Mouse (Mus musculus): ENCODE measurements at regions not wholly inside any gene's neighbourhood (a gene's known extent, or its start where the extent isn't known, plus 50 kb on each side); places are given as distances from the start of the nearest gene placed in this dataset.
A peak's percentile ranks its signal among the peaks of the same experiment; 100 is the strongest.

DNA sequence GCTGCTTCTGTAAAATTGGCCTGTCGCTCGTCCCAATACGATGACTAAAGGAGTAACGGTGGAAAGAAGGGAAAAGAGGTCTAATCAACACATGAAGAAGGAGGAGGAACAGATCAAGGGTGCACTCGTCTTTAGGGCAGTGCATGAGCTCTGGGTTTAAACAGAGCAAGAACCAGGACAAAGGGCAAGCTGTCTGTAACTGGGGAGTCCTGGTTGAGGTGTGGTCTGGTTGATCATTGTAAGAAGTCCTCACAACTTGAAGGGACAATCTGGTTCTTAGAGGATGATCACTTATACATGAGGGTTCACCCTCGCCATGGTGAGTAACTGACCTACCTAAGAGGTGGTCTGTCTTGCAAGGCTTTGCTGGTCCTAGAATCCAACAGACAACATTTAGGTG, 105.2 kb upstream of the Gls start:
- WGBS = 68% methylated on average over 6 of the region's 6 CpGs
- no peaks in the 10 kb centered on the region for H3K9me3 ChIP-seq

DNA sequence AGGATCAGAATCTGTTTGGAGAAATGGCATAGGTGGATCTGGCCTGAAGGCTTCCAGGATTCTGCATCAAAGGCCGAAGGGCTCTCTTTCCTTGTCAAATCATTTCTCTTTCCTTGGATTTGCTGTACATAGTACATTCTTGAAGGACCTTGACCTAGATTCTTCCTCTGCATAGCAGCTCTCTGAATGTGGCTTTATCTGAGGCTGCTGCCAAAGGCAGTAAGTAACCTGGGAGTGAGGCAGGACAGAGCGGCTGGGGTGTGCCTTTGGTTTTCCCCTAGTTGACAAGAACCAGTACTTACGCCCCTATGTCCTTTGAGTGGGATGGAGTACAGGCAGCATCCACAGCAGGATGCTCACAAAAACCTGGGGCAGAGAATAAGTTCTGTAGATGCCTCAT, 103.7 kb upstream of the Gls start:
- no peak overlapping the region for H3K9ac ChIP-seq
- H3K27ac ChIP-seq = no peak overlapping the region
- H3K27me3 ChIP-seq (replicated peaks) = no peaks in the 10 kb centered on the region
- H3K4me1 ChIP-seq (replicated peaks) = no peaks in the 10 kb centered on the region
- H3K4me3 ChIP-seq (replicated peaks) = no peak overlapping the region
- 75% methylated on average over 3 of the region's 3 CpGs for WGBS
- no peaks in the 10 kb centered on the region for H3K9me3 ChIP-seq
- H3K4me2 ChIP-seq (replicated peaks) = no peak overlapping the region
- ATAC-seq = no peak
- no peaks in the 10 kb centered on the region for H3K36me3 ChIP-seq

More for the DNA sequence above, 105.2 kb upstream of the Gls start:
- Histone ChIP-seq H3K9ac (no peak overlapping the region), H3K36me3 (no peaks in the 10 kb centered on the region), H3K27ac (no peak overlapping the region), H3K4me1 (replicated peaks) (no peaks in the 10 kb centered on the region), H3K4me2 (replicated peaks) (no peak overlapping the region), H3K27me3 (replicated peaks) (no peaks in the 10 kb centered on the region), H3K4me3 (replicated peaks) (no peak overlapping the region)
- peak; percentile 63 for ATAC-seq

DNA sequence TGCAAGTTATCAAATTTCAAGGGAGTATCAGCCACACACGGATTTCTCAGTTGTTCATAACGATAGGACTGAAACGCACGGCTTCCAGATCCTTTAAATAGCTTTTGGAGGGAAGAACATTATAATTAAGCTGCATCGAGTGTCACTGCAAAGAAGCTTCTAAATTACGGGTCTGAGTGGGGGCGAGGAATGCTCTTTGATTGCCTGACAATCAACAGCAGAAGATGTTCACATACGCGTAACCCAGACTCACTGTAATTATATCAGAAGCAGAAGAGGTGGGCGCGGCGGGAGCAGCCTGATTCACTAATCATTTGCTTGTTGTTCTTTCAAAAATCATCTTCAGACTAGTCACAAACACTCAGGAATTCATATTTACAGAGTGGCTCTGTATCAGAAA, 99.0 kb upstream of the Gls start:
- Histone ChIP-seq H3K9ac (no peak overlapping the region), H3K36me3 (no peaks in the 10 kb centered on the region), H3K4me2 (replicated peaks) (no peak overlapping the region), H3K27me3 (replicated peaks) (no peaks in the 10 kb centered on the region), H3K4me1 (replicated peaks) (no peaks in the 10 kb centered on the region), H3K4me3 (replicated peaks) (no peak overlapping the region), H3K27ac (no peak overlapping the region), H3K9me3 (no peaks in the 10 kb centered on the region)
- ATAC-seq = no peak
- 81% methylated on average over 12 of the region's 12 CpGs for WGBS

DNA sequence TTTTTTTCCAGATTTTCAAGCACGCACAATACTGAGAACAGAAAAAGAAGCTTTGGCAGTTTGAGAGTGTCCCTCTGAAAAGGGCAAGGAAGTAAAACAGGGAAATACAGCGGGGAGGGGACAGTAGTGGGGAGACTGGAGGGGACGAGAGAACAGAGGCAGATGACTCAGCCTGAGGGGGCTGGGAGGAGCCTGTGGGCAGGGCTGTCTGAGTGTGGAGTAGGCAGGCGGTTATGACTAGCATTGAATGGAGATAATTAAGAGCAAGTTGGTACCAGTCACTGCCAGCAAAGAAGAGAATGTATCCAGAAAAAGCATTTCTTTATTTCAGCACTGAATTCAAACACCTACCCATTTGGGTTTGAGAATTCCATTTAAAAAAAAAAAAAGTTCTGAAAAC, 98.4 kb upstream of the Gls start:
- no peaks in the 10 kb centered on the region for H3K9me3 ChIP-seq
- no peaks in the 10 kb centered on the region for H3K4me1 ChIP-seq (replicated peaks)
- H3K4me3 ChIP-seq (replicated peaks) = no peak overlapping the region
- H3K9ac ChIP-seq = no peak overlapping the region
- H3K27ac ChIP-seq = no peak overlapping the region
- ATAC-seq = peak; percentile 71
- H3K36me3 ChIP-seq = no peaks in the 10 kb centered on the region
- H3K4me2 ChIP-seq (replicated peaks) = no peak overlapping the region
- no peaks in the 10 kb centered on the region for H3K27me3 ChIP-seq (replicated peaks)
- WGBS = 42% methylated on average over 4 of the region's 4 CpGs

DNA sequence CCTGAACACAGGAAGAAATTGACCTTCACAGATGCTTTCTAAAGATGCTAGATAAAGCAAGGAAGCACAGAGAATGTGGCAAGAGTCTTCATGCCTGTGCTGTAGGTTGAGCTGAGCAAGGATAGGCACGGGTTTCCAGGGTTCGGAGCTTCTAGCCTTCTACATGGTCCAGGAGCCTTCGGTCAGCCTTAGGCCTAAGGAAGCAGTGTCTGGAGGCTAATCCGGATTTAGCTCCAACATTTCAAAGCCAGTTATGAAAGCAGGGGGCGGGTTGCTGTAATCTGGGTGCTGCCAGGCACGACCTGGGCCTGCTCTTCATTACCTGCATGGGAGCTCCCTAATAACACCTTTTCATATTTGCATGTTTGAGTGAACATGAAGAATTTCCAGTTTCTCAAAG, 97.5 kb upstream of the Gls start:
- WGBS = 88% methylated on average over 6 of the region's 6 CpGs
- Histone ChIP-seq H3K4me3 (replicated peaks) (no peak overlapping the region), H3K27me3 (replicated peaks) (no peaks in the 10 kb centered on the region)

DNA sequence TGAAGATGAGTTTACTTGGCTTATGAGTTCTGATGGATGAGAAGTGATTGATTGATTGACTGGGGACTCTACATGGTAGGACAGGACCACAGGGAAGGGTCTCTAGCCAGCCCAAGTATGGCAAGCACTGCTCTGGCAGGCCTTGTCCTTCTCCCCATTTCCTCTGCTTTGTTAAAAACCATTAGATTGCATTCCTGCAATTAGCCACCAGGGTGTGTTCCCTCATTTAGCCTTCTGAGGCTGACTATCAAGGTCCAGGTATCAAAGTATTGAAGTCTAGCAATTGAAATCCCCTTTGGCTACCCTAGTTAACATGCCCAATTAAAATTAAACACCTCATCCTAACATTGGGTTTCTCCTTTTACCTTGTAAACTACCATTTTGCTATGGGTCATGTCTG, 95.5 kb upstream of the Gls start:
- no peak for ATAC-seq
- H3K9me3 ChIP-seq = no peaks in the 10 kb centered on the region
- no peaks in the 10 kb centered on the region for H3K36me3 ChIP-seq
- no peak overlapping the region for H3K4me3 ChIP-seq (replicated peaks)
- no peaks in the 10 kb centered on the region for H3K27me3 ChIP-seq (replicated peaks)
- no peak overlapping the region for H3K9ac ChIP-seq
- H3K27ac ChIP-seq = no peak overlapping the region
- H3K4me2 ChIP-seq (replicated peaks) = no peak overlapping the region
- no peaks in the 10 kb centered on the region for H3K4me1 ChIP-seq (replicated peaks)

More for the DNA sequence above, 97.5 kb upstream of the Gls start:
- Histone ChIP-seq H3K27ac (no peak overlapping the region), H3K9me3 (no peaks in the 10 kb centered on the region), H3K36me3 (no peaks in the 10 kb centered on the region), H3K4me1 (replicated peaks) (no peaks in the 10 kb centered on the region), H3K4me2 (replicated peaks) (no peak overlapping the region), H3K9ac (no peak overlapping the region)
- ATAC-seq = no peak

DNA sequence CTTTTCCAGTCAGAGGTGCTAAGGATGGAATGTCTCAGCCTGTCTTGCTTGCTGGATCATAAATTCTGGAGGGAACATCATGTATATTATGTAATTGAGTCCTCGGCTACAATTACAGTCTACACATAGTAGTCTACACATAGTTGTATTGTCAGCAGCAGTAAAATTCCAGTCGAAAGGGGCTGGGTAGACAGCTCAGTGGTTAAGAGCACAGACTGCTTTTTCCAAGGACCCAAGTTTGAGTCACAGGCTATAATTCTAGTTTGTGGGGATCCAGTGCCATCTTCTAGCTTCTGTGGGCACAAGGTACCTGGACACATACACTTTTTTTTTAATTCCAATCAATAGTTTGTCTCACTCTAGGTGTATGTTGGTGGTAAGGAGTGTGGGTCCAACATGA, 91.3 kb upstream of the Gls start:
- no peak overlapping the region for H3K4me3 ChIP-seq (replicated peaks)
- no peaks in the 10 kb centered on the region for H3K36me3 ChIP-seq
- H3K4me2 ChIP-seq (replicated peaks) = no peak overlapping the region
- H3K9ac ChIP-seq = no peak overlapping the region
- ATAC-seq = no peak
- no peaks in the 10 kb centered on the region for H3K27me3 ChIP-seq (replicated peaks)
- H3K27ac ChIP-seq = no peak overlapping the region
- 90% methylated on average over 2 of the region's 2 CpGs for WGBS
- no peaks in the 10 kb centered on the region for H3K9me3 ChIP-seq
- no peaks in the 10 kb centered on the region for H3K4me1 ChIP-seq (replicated peaks)

DNA sequence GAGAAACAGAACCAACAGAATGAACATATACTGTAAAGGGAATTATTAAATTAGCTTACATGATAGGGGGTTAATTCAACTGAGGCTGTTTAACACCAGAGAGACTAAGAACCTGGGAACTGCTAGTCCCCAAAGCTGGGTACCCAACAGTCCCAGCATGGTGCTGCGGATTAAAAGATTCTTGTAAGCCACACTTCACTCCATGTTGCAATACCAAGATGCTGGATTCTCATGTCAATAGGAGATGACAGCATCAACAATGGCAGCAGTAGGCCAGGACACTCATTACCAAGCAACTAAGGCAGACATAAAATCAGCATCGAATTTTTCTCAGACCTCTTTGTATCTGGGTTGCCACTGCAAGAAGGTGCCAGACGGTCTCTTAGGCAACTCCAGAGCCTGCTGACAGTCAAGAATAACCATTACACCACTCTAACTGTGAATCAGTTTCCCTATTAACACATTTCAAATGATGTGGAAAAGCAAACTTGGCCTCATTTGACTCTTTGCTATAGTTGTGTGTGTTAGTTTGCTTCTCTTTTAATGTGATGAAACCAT, 79.1 kb upstream of the Gls start:
- H3K9me3 ChIP-seq = no peaks in the 10 kb centered on the region
- H3K27me3 ChIP-seq (replicated peaks) = no peaks in the 10 kb centered on the region
- WGBS = 79% methylated on average over 3 of the region's 3 CpGs
- no peak overlapping the region for H3K4me3 ChIP-seq (replicated peaks)
- no peaks in the 10 kb centered on the region for H3K36me3 ChIP-seq
- ATAC-seq = no peak
- H3K4me1 ChIP-seq (replicated peaks) = no peaks in the 10 kb centered on the region
- H3K27ac ChIP-seq = no peak overlapping the region
- H3K9ac ChIP-seq = no peak overlapping the region
- no peak overlapping the region for H3K4me2 ChIP-seq (replicated peaks)

DNA sequence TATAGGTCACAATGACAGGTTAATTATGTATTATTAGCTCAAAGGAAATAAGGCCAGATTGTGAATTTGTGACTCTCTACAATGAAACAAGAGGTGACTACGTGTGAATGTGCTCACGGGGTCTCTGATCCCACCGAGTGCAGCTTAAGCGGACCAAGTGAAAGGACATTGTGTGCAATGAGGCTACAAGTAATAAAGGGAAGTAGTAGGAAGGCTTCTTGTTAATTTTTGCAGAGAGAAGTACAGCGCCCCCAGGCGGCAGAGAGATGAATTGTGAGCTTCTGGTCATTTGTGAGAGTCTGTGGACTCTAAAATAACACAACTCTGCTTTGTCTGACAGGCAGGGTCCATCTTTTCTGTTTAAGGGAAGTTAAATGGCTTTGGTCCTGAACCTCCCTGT, 73.9 kb upstream of the Gls start:
- H3K4me1 ChIP-seq (replicated peaks) = no peaks in the 10 kb centered on the region
- H3K4me2 ChIP-seq (replicated peaks) = no peak overlapping the region
- no peaks in the 10 kb centered on the region for H3K9me3 ChIP-seq
- no peak overlapping the region for H3K27ac ChIP-seq
- no peak overlapping the region for H3K9ac ChIP-seq
- no peaks in the 10 kb centered on the region for H3K36me3 ChIP-seq
- no peak overlapping the region for H3K4me3 ChIP-seq (replicated peaks)
- no peaks in the 10 kb centered on the region for H3K27me3 ChIP-seq (replicated peaks)
- ATAC-seq = no peak
- WGBS = 64% methylated on average over 6 of the region's 6 CpGs

DNA sequence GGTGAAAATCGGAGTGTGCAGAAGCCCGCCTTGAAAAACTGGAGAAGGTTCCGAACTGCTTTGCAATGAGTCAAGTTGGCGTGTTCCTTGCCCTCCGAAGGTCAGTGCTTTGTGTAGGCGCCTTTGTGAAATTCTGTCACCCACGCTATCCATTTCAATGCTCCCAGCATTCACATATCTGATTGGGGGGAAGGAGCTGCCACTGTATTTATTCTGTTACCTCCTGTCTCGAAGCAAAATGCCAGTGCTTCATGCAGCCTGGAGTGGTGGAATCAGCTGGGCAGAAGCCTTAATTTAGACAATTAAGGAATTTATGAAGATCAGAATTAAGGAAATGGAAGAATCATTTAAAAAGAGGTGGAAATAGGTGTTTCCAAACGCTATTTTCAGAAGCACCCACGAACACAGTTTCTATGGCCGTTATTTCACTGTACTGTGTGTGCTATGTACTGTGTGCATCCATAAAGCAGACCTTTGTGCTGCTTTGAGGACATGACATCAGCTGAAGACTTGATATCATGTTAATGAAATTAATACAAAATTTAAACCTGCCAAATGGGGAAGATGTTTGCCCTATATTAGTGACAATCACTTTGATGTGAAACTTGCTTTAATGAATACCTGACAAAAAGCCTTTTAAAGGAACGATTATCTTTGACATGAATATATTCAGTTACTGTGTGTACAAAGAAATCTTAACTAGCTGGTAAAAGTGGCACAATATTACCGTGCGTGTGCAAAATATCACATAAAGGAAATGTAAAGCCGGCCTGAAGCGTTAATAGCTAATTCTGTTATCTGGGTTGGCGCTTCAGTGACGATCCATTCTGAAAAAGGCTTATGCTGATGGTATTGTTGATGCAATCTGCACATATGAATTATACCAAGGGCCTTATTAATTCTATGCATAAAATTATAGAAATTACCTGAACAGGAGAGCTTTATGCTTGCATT, 72.9 kb upstream of the Gls start:
- H3K9ac ChIP-seq = no peak overlapping the region
- H3K36me3 ChIP-seq = no peaks in the 10 kb centered on the region
- H3K27ac ChIP-seq = no peak overlapping the region
- no peak overlapping the region for H3K4me3 ChIP-seq (replicated peaks)
- no peaks in the 10 kb centered on the region for H3K27me3 ChIP-seq (replicated peaks)
- 86% methylated on average over 18 of the region's 18 CpGs for WGBS
- ATAC-seq = no peak
- H3K4me1 ChIP-seq (replicated peaks) = no peaks in the 10 kb centered on the region
- no peaks in the 10 kb centered on the region for H3K9me3 ChIP-seq
- no peak overlapping the region for H3K4me2 ChIP-seq (replicated peaks)

DNA sequence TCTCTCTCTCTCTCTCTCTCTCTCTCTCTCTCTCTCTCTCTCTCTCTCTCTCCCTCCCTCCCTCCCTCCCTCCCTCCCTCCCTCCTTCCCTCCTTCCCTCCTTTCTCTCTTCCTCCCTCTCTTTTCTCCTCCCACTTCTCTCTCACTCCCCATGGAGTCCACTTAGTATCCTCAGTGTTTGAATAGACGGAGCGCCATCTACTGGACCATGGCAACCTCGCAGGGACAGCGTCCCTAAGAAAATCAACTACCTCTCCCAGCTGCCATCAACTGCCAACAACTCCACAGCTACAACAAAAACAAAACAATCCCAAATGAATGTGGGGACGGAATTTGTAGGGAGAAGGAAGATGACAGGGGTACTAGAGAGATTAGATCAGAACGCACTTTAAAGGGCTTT, 69.5 kb upstream of the Gls start:
- H3K9ac ChIP-seq = no peak overlapping the region
- no peaks in the 10 kb centered on the region for H3K9me3 ChIP-seq
- 0 out of 2 replicates have a peak, but pooled peaks cover 3% of the 10 kb centered on the region for H3K4me1 ChIP-seq (replicated peaks)
- H3K27ac ChIP-seq = no peak overlapping the region
- H3K27me3 ChIP-seq (replicated peaks) = no peaks in the 10 kb centered on the region
- ATAC-seq = peak; percentile 79
- H3K36me3 ChIP-seq = no peaks in the 10 kb centered on the region
- WGBS = 7% methylated on average over 6 of the region's 6 CpGs
- H3K4me3 ChIP-seq (replicated peaks) = no peak overlapping the region
- no peak overlapping the region for H3K4me2 ChIP-seq (replicated peaks)

DNA sequence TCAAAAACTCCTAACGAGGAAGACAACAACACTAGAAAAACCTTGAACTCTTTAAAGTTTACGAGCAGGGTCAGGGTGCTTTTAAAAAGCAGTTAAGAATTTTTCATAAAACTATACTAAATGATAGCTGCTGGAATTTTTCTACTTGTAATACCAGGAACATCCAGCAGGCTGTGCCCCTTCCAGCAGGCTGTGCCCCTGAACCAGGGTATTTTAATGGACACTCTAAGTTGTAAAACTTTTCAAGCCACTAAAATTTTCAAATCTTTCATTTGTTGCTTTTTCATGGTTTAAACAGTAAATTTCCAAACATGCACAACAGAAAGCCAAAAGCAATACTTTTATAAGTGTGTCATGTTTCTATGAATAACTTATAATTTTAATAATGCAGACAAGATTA, 68.2 kb upstream of the Gls start:
- WGBS = 74% methylated on average over 2 of the region's 2 CpGs
- Histone ChIP-seq H3K9me3 (no peaks in the 10 kb centered on the region), H3K4me3 (replicated peaks) (no peak overlapping the region), H3K27ac (no peak overlapping the region), H3K27me3 (replicated peaks) (no peaks in the 10 kb centered on the region), H3K36me3 (no peaks in the 10 kb centered on the region), H3K9ac (no peak overlapping the region), H3K4me1 (replicated peaks) (0 out of 2 replicates have a peak, but pooled peaks cover 3% of the 10 kb centered on the region), H3K4me2 (replicated peaks) (no peak overlapping the region)
- ATAC-seq = no peak

DNA sequence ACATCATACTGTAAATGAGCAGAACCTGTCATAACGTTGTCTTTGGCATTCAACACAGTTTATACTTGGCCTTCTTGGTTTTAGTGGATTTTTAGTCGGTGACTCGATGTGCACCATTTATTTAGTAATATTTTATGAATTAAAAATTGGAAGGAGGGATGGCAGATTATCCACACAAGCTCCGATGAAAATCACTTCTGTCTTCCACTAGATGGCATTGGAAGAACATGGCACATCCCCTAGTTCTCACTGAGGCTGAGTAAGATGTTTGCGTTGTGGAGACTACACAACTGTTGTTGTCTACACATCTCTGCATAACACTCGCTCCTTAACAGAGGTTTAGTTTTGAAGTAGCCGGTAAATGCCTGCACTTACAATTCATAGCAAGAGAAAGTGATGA, 66.5 kb upstream of the Gls start:
- no peak overlapping the region for H3K27ac ChIP-seq
- H3K4me2 ChIP-seq (replicated peaks) = no peak overlapping the region
- H3K36me3 ChIP-seq = no peaks in the 10 kb centered on the region
- H3K4me1 ChIP-seq (replicated peaks) = 0 out of 2 replicates have a peak, but pooled peaks cover 3% of the 10 kb centered on the region
- no peaks in the 10 kb centered on the region for H3K27me3 ChIP-seq (replicated peaks)
- 67% methylated on average over 7 of the region's 7 CpGs for WGBS
- no peaks in the 10 kb centered on the region for H3K9me3 ChIP-seq
- ATAC-seq = no peak
- no peak overlapping the region for H3K9ac ChIP-seq
- H3K4me3 ChIP-seq (replicated peaks) = no peak overlapping the region
